Mouse (Mus musculus) MEL (cell line): ENCODE results near the gene Acoxl.

Source experiments
- CHD2 ChIP-seq: IDR thresholded peaks from 2 replicates; pipeline ENCODE4 v1.6.1; 2011; ENCODE audit warnings: low read length, improper control_type of control experiment
- CTCF ChIP-seq, 3 experiments: IDR thresholded peaks in 2 of 3; conservative IDR thresholded peaks in 1 of 3; 2 replicates each; pipeline ENCODE4 v1.5.1; 2011 to 2012; ENCODE audit warnings: low read length in 3 of 3, low read depth in 2 of 3, mild to moderate bottlenecking in 2 of 3, improper control_type of control experiment in 1 of 3, inconsistent platforms in 1 of 3, mixed read lengths in 1 of 3, moderate library complexity in 1 of 3; ENCODE audit not compliant: control insufficient read depth in 1 of 3, insufficient read depth in 1 of 3, poor library complexity in 1 of 3, severe bottlenecking in 1 of 3
- NELFE ChIP-seq: IDR thresholded peaks from 2 replicates; pipeline ENCODE4 v1.6.1; 2011; ENCODE audit warnings: low read depth, low read length, improper control_type of control experiment
- POLR2A ChIP-seq, 2 experiments: IDR thresholded peaks; 2 replicates each; pipeline ENCODE4 v1.6.1; 2011 to 2012; ENCODE audit warnings: low read length in 2 of 2, mild to moderate bottlenecking in 2 of 2, control low read depth in 1 of 2, improper control_type of control experiment in 1 of 2, low read depth in 1 of 2, moderate library complexity in 1 of 2; ENCODE audit not compliant: control insufficient read depth in 1 of 2, insufficient read depth in 1 of 2, poor library complexity in 1 of 2
- POLR2AphosphoS2 ChIP-seq: IDR thresholded peaks from 2 replicates; pipeline ENCODE4 v1.6.1; 2011; ENCODE audit warnings: low read length, improper control_type of control experiment
- SMC3 ChIP-seq: IDR thresholded peaks from 2 replicates; pipeline ENCODE4 v1.6.1; 2011; ENCODE audit warnings: low read depth, low read length, improper control_type of control experiment

DNA sequence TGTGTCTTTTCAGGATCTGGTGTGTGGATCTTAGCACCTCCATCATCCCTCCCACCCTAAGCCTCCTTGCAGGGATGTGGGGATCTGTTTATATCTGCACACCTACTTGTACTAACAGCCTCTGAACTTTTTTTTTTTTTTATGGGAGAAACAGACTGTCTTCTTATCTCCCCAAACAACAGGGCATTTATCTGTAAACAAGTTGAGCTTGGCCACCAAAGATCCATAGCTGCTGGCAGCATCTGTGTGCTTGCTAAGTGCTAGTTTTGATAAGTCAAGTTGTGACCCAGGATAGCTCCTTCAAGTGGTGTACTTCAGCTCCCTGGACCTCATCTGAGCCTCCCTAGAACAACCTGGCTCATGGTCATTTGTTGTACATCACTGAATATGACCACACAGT is 305.3 kb downstream of the Acoxl start:
- TF ChIP-seq CTCF (IDR thresholded peaks at IDR 0.05 in 2 of 3, conservative IDR thresholded peaks at IDR 0.05 in 1 of 3; ENCODE audit: control insufficient read depth in 1 of 3, insufficient read depth in 1 of 3, low read depth in 2 of 3, low read length in 3 of 3, poor library complexity in 1 of 3, severe bottlenecking in 1 of 3) (no peak), POLR2AphosphoS2 (no peak), CHD2 (no peak), POLR2A (IDR thresholded peaks at IDR 0.05; ENCODE audit: control insufficient read depth in 1 of 2, insufficient read depth in 1 of 2, low read depth in 1 of 2, low read length in 2 of 2, poor library complexity in 1 of 2) (no peak), NELFE (no peak), SMC3 (no peak)
